Mouse (Mus musculus): ENCODE results near the gene Ror2. TPM values are rescaled to one million over a fixed set of nuclear protein-coding genes. Genes with fewer than 3 reads are reported as not detected.

Ror2 gene
- total RNA-seq, 1 experiment from 2014 or later: 0.35 TPM

DNA sequence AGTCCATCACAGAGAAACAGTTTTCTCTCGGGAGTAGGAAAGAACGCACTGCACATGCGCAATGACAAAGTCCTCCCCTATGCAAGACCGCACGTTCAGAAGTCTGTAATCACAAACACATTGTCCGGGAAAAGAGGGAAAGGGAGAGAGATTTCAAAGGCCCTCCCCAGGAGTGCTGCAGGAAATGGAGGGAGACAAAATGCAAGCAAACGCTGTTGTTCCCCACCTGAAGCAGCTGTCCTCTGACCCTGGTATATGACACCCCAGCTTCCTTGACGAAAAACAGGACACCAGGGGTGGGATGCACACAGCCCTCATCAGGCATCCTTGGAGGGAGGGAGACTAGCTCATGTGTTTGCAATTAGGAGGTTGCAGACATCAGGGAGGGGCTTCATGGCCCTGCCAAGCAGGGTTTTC, 102.8 kb downstream of the Ror2 start:
- no peak for ATAC-seq (replicated peaks in 1 of 2; ENCODE audit: insufficient read depth in 1 of 2, low FRiP score in 2 of 2, low TSS enrichment in 1 of 2, low read depth in 1 of 2, poor library complexity in 2 of 2, severe bottlenecking in 2 of 2)

DNA sequence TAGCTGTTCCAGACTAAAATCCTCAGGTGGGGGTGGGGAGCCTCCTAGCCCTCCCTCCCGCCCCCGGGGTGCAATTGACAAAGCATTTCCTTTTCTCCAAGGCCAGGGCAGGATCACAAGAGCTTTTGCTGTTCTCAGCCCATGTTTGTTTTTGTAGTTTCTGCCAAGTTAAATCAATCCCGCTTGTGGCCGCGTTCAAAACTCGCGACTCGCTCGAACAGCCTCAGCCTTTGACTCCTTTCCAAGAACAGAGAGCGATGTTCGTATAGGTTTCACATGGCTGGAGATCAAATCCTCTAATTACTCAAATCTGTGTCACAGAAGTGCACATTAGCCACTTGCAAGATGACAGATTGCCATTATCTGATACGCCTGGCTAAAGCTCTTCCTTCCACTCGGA, 107.3 kb downstream of the Ror2 start:
- no peak for ATAC-seq (replicated peaks in 1 of 2; ENCODE audit: insufficient read depth in 1 of 2, low FRiP score in 2 of 2, low TSS enrichment in 1 of 2, low read depth in 1 of 2, poor library complexity in 2 of 2, severe bottlenecking in 2 of 2)

DNA sequence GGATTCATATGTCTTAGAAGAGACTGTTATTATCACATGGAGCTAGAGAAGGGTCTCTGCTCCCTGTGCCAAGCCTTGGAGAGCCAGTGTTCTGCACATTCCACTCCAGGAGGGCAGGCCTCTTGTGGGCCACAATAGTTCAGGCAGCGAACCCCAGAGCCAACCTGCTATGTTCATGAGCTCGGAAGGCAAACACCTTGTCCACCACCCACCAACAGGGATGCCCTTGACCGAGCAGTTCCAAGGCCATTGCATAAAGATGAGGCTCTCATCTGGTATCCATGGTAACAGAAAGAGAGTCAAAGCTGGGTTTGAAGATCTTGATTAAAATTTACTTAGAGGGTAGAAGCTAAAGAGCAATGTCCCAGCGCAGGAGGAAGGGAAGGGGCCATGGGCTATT, 107.8 kb downstream of the Ror2 start:
- no peak for ATAC-seq (replicated peaks in 1 of 2; ENCODE audit: insufficient read depth in 1 of 2, low FRiP score in 2 of 2, low TSS enrichment in 1 of 2, low read depth in 1 of 2, poor library complexity in 2 of 2, severe bottlenecking in 2 of 2)

DNA sequence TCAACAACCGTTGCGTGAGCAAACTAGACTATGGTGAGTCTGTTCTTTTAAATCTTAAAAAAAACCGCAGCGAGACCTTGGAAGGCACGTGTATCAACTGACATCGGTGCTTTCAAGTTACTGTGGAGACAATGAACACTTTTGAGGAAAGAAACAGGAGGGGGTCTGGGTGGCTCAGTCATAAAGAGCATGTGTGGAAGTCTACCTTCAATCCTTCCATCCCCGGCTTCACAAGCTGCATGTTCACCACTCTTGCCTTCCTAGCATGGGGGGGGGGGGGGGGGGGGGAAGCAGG, 108.6 kb downstream of the Ror2 start:
- no peak for ATAC-seq (replicated peaks in 1 of 2; ENCODE audit: insufficient read depth in 1 of 2, low FRiP score in 2 of 2, low TSS enrichment in 1 of 2, low read depth in 1 of 2, poor library complexity in 2 of 2, severe bottlenecking in 2 of 2)

DNA sequence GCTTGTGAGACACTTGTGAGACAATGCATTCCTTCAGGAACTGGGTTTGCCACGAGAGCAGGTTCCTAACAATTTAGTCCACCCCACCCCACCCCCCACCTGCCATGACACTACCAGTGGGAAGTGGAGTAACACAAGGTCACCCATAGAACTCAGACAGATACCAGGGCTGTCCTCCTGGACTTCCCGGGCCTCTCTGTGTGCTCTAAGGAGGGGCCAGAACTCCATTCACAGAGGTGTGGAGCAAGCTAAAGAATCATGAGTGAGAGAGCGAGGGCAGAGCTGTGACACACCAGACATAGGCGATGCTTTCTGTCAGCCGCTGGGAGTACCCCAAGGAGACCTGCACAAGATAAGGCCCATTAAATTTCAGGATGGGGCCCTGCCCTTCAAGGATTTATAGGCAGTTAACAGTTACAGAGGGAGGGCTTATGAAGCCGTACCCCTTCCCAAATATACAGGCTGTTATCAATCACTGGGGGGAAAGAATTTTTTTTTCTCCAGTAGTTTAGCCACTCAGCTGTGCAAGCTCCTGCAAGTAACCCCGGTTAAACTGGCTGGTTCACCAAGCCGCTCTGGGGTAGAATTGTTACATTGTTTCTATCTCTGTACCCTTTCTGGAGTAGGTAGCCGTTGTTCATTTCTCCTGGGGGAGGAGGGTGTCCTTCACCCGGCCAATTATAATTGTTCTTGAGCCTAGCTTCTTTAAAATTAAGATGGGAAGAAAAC, 109.1 kb downstream of the Ror2 start:
- ATAC-seq (replicated peaks in 1 of 2; ENCODE audit: insufficient read depth in 1 of 2, low FRiP score in 2 of 2, low TSS enrichment in 1 of 2, low read depth in 1 of 2, poor library complexity in 2 of 2, severe bottlenecking in 2 of 2): no peak

DNA sequence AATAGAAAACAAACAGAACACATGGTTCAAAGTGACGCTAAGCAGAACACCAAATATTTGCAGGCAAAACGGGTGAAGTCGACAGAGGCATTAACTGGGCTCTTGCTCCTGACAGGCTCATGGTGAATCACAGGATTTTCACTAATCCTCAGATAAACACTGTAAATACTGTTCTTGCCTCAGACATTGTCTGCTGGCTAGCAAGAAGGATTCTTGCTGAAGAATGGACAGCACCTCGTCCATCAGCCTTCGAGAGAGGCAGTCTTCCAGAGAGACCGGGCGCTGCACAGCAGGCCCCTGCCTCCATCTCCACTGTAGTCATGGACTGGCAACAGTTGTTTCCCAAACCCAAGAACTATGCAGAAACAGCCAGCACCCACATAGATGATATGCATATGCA, 110.9 kb downstream of the Ror2 start:
- ATAC-seq (replicated peaks in 1 of 2; ENCODE audit: insufficient read depth in 1 of 2, low FRiP score in 2 of 2, low TSS enrichment in 1 of 2, low read depth in 1 of 2, poor library complexity in 2 of 2, severe bottlenecking in 2 of 2): no peak

DNA sequence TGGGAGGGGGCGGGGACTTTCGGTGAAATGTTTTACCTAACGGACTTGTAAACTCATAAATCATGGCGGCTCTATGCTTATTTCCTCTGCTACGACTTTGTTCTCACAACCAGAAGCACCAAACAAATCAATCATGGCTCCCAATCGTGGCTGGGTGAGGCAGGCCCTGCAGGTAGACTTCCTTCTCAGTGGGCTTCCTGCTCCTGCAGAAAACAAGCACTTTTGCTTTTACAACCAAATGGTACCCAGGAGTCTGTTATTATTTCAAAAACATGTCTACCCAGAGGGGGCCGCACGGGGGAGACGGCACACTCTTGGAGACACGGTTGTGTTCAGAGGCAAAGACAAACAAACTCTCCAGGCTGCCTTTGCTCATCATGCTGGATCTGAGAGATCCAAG, 122.3 kb downstream of the Ror2 start:
- ATAC-seq (replicated peaks in 1 of 2; ENCODE audit: insufficient read depth in 1 of 2, low FRiP score in 2 of 2, low TSS enrichment in 1 of 2, low read depth in 1 of 2, poor library complexity in 2 of 2, severe bottlenecking in 2 of 2): peak; percentile 42; a peak in 2 of 4 replicates

DNA sequence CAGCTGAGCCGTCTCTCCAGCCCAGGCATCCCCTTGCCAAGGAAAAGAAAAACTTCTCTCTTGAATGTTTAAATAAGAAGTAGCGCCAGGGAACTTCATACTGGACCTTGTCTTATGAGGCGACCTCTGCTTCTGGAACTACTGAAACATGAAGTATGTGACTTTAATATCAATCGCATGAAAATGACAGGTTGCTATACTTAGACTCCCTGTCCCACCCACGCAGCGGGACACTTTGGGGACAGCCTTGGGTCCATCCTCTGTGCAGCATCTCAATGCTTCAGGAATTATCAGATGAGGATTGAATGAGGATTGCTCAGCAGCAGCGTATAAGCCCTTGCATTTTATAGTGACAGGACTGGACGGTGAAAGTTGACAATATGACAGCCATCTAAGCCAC, 122.9 kb downstream of the Ror2 start:
- no peak for ATAC-seq (replicated peaks in 1 of 2; ENCODE audit: insufficient read depth in 1 of 2, low FRiP score in 2 of 2, low TSS enrichment in 1 of 2, low read depth in 1 of 2, poor library complexity in 2 of 2, severe bottlenecking in 2 of 2)

DNA sequence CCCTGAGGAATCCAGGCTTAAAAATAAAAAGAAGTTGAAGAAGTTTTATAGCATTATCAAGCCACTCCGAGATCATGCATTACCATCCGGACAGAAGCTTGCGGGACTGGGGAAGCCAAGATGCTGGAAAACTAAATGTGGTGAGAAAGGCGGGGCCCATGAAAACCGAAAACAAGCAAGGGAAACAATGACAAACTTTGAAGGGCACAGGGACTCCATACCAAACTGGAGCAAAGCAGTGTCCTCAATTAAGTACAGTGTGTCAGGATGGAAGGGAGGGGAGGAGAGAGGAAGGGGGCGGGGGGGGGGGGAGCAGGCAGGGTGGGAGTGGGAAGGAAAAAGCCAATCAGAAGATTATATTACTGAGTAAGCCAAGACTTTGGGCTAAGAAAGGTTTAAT, 126.4 kb downstream of the Ror2 start:
- no peak for ATAC-seq (replicated peaks in 1 of 2; ENCODE audit: insufficient read depth in 1 of 2, low FRiP score in 2 of 2, low TSS enrichment in 1 of 2, low read depth in 1 of 2, poor library complexity in 2 of 2, severe bottlenecking in 2 of 2)

DNA sequence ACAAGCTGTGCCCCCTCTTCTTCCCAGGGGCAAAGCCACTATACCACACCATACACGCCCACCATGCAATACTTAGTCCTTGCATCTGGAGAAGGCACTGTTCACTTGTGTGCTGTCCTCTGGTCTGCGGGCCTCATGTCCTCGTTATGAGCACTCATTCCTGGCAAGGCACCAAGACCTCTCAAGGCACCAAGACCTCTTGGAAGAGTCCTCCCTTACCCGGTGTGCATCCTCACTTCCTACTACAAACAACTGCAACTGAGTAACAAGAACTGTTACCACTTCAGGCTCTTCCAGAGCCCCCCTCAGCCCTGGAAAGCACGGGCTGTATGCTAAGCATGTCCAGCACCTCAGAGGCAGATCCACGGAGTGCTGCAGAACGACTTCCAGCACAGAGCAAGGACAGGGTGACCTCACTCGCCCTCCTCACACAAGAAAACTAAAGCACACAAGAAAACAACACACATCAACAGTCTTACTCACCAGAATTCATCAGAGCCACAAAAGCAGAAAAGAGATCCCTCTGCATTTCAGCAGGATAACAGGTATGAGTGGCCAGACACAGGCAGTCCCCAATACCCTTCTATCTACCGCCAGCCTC, 127.4 kb downstream of the Ror2 start:
- ATAC-seq (replicated peaks in 1 of 2; ENCODE audit: insufficient read depth in 1 of 2, low FRiP score in 2 of 2, low TSS enrichment in 1 of 2, low read depth in 1 of 2, poor library complexity in 2 of 2, severe bottlenecking in 2 of 2): no peak

DNA sequence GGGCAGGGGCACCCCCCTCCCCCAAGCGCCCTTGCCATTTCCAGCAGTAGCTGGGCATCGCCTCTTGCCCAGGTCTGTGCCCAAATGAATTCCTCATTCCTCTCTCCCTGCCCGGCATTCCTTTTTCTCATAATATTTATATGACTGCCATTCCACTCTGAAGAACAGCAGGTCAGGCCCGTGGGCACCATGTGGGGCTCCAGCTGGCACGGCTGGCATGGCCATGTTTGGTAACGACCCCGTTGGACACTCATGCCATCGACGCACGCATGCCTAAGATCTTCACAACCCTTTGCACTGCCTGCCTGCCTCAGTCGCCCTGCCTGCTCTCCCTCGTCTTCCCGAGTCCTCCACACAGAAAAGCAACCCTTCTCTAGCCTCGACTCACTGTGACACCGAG, 129.0 kb downstream of the Ror2 start:
- ATAC-seq (replicated peaks in 1 of 2; ENCODE audit: insufficient read depth in 1 of 2, low FRiP score in 2 of 2, low TSS enrichment in 1 of 2, low read depth in 1 of 2, poor library complexity in 2 of 2, severe bottlenecking in 2 of 2): no peak

DNA sequence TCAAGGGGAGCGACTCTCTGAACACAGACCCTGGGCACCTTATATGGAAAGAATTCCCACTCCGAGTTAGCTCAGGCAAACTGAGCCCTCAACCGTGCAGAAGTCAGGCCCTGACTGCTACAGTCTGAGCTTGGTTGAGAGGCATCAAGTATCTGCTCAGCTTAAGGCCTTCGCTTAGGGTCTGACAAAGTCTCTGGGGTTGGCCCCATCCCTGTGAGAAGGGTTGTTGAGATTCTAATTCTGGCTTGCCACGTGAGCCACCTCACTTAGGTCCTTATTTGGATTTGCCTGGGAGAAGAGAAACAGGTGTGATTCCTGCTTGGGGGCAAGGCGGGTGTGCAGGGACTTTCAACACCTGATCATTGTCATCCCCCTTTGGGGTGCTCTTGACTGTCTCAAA, 129.6 kb downstream of the Ror2 start:
- ATAC-seq (replicated peaks in 1 of 2; ENCODE audit: insufficient read depth in 1 of 2, low FRiP score in 2 of 2, low TSS enrichment in 1 of 2, low read depth in 1 of 2, poor library complexity in 2 of 2, severe bottlenecking in 2 of 2): no peak

DNA sequence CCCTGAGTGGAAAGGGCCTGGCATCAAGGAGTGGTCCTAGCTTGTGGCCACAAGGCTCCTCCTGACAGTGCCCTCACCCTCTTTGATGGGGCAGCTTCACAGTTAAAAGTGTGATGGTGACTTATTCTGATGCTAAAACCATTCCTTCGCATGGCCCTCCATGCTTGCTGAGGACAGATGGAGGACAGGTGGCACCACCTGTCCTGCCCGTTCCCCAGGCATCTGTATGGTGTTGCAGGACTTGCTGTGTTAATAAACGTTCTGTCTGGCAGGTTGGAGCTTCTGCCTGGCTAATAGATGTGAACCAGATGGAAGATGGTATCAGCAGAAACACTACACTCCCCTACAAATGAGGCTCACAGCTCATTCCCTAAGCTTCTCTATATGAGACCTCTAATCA, 140.4 kb downstream of the Ror2 start:
- ATAC-seq (replicated peaks in 1 of 2; ENCODE audit: insufficient read depth in 1 of 2, low FRiP score in 2 of 2, low TSS enrichment in 1 of 2, low read depth in 1 of 2, poor library complexity in 2 of 2, severe bottlenecking in 2 of 2): no peak

DNA sequence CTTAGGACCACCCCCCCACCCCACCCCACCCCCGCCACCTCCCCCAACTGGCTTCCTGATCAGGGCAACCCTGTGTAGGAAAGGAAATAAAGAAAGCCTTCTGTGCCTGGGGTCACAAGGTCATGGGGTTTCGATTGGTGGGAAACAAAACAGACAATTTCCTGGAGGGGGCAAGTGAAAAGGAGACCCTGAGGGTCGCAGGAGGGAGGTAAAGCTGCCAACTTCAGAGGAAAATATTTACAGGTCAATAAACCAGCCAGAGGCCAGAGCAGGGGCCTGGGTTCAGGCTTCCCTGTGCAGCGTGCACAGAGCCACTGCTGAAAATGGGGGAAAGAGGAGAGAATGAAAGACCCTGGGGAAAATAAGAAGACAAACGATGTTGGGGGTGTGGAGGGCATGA, 142.8 kb downstream of the Ror2 start:
- no peak for ATAC-seq (replicated peaks in 1 of 2; ENCODE audit: insufficient read depth in 1 of 2, low FRiP score in 2 of 2, low TSS enrichment in 1 of 2, low read depth in 1 of 2, poor library complexity in 2 of 2, severe bottlenecking in 2 of 2)

DNA sequence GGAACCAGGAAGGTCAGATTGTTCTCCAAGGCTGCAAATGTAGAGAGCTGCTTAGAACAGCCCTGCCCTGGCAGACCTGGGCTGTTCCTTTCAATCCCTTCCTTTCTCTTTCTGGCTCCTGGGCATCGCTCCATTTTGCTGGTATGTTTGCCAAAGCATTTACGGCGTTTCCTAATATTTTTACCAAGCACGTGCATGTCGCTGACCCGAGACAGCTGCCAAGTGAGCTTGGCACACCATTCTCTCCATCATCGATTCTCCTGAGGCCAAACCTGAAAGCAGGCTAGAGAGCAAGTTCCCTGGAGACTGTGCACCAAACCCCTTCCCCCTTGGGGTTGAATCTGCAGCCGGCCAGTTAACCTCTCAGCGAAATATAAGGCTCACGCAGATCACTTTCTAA, 143.7 kb downstream of the Ror2 start:
- ATAC-seq (replicated peaks in 1 of 2; ENCODE audit: insufficient read depth in 1 of 2, low FRiP score in 2 of 2, low TSS enrichment in 1 of 2, low read depth in 1 of 2, poor library complexity in 2 of 2, severe bottlenecking in 2 of 2): no peak

DNA sequence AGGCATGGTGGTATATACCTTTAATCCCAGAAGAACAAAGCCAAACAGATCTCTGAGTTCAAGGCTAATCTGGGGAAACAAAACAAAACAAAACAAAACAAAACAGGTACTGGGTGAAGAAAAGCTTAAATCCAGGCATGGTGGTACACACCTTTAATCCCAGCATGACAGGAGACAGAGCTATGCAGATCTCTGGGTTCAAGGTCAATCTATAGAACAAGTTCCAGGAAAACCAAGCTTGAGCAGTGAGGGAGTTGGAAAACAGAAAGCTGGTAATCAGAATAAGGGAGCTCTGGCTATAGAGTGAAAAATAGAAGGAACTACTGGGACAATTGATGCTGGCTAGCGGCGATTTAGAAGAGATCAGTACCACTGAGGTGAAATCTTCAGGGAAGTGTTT, 145.6 kb downstream of the Ror2 start:
- no peak for ATAC-seq (replicated peaks in 1 of 2; ENCODE audit: insufficient read depth in 1 of 2, low FRiP score in 2 of 2, low TSS enrichment in 1 of 2, low read depth in 1 of 2, poor library complexity in 2 of 2, severe bottlenecking in 2 of 2)

DNA sequence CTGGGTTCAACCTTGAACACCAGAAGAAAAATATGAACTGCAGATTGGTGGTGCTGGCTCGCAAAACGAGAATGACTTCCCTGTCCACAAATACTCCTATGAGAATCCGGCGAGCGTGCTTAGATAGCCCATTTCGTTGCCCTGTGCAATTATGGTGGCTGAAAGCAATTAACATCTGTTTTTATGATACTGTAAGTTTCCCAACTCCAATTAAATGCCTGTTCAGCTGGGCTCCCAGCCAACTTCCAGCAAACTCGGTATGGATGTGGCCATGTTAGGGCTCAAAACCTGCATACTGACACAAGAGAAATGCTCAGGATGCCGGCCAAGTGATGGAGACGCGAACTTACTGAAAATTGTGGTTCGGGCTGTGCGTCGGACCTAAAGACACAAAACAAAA, 155.4 kb downstream of the Ror2 start:
- ATAC-seq (replicated peaks in 1 of 2; ENCODE audit: insufficient read depth in 1 of 2, low FRiP score in 2 of 2, low TSS enrichment in 1 of 2, low read depth in 1 of 2, poor library complexity in 2 of 2, severe bottlenecking in 2 of 2): no peak

DNA sequence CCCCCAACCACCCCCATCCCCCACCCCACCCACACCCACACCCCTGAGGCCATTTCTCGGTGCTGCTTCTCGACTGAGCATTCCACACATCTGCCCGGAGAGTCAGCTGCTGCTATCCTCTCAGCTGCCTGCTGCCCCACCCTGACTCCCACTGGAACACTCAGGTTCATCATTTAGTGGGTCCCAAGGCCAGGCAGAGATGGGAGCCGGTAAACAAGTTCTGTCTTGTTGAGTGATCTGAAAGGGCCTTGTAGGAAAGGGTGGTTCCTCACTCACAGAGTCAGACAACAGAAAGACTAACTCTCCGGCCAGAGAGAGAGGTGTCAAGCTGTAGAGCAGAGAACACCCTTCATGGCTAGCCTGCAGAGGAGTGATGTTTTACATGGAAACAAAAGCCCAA, 155.9 kb downstream of the Ror2 start:
- no peak for ATAC-seq (replicated peaks in 1 of 2; ENCODE audit: insufficient read depth in 1 of 2, low FRiP score in 2 of 2, low TSS enrichment in 1 of 2, low read depth in 1 of 2, poor library complexity in 2 of 2, severe bottlenecking in 2 of 2)

DNA sequence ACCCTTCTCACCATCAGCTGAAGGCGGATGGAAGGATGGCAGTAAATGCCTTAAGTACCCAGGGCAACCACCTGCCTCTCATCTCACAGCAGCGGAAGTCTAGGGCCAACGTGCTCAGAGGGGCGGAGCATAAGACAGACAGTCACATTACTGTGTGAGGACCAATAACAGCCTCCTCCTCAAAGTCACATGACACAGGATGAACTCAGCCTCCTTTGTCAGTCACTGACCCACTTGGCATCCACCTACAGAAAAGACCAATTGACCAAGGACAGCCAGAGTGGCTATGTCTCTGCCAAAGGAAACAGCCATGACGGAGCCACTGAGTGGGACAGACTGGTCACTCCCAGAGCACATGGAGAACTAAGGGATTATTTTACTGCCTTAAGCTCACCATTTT, 160.3 kb downstream of the Ror2 start:
- ATAC-seq (replicated peaks in 1 of 2; ENCODE audit: insufficient read depth in 1 of 2, low FRiP score in 2 of 2, low TSS enrichment in 1 of 2, low read depth in 1 of 2, poor library complexity in 2 of 2, severe bottlenecking in 2 of 2): no peak

All from hematopoietic stem cell, adult 5-6 weeks (primary cell).